Mouse (Mus musculus) heart, adult 2 months (tissue): ENCODE data around the gene Ngdn.

Experiments
- EP300 ChIP-seq: fragments of 200-500 bp; IDR thresholded peaks from 2 replicates; pipeline ENCODE4 v1.6.1; 2011; ENCODE audit warnings: low read depth, low read length, control low read depth; ENCODE audit not compliant: insufficient read depth
- POLR2A ChIP-seq: fragments of 200-500 bp; IDR thresholded peaks from 2 replicates; pipeline ENCODE4 v1.6.1; 2011; ENCODE audit warnings: mild to moderate bottlenecking, low read depth, low read length, control low read depth; ENCODE audit not compliant: insufficient read depth

DNA sequence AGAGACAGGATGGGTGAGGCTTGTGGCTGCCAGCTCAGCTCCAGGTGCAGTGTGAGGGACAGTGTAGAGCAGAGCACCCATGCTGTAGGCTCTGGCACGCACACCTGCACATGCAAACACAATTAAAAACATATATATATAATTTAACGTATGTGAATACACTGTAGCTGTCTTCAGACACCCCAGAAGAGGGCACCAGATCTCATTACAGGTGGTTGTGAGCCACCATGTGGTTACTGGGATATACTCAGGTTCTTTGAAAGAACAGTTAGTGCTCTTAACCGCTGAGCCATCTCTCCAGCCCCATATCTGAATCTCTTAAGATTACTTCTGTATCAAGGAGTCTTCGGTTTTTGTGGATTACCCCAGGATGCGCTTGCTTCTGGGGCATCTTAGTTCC lies 10.3 kb downstream of the Ngdn start:
- TF ChIP-seq POLR2A (no peak), EP300 (no peak)
